Mouse (Mus musculus): ENCODE results near the gene Cenph. TPM values are rescaled to one million over a fixed set of nuclear protein-coding genes. Genes with fewer than 3 reads are reported as not detected.

Cenph gene
- polyA plus RNA-seq, 1 experiment from 2014 or later = 40.7 TPM

Other genes with a start within 250 kb of the Cenph start
- gene Ocln, start 223.2 kb downstream of the Cenph start, polyA plus RNA-seq (2015; fragmentation: Nextera tagmentation; extraction: Ambion mirVana) = 3.8 TPM in 2 replicates
- gene Marveld2, start 158.9 kb downstream of the Cenph start, polyA plus RNA-seq (2015; fragmentation: Nextera tagmentation; extraction: Ambion mirVana) = 4.0 TPM in 2 replicates
- gene Ak6, start 124.9 kb downstream of the Cenph start, polyA plus RNA-seq (2015; fragmentation: Nextera tagmentation; extraction: Ambion mirVana) = 282 and 298 TPM in 2 replicates
- 24.5 and 26.2 TPM in 2 replicates for gene Rad17, start 124.8 kb downstream of the Cenph start, polyA plus RNA-seq (2015; fragmentation: Nextera tagmentation; extraction: Ambion mirVana)
- gene Taf9, start 124.3 kb downstream of the Cenph start, polyA plus RNA-seq (2015; fragmentation: Nextera tagmentation; extraction: Ambion mirVana) = 18.4 and 18.9 TPM in 2 replicates
- gene Ccdc125, start 106.2 kb downstream of the Cenph start, polyA plus RNA-seq (2015; fragmentation: Nextera tagmentation; extraction: Ambion mirVana) = 4.8 and 5.2 TPM in 2 replicates
- 109 and 112 TPM in 2 replicates for gene Cdk7, start 45.0 kb downstream of the Cenph start, polyA plus RNA-seq (2015; fragmentation: Nextera tagmentation; extraction: Ambion mirVana)
- gene Mrps36, start 31.2 kb downstream of the Cenph start, polyA plus RNA-seq (2015; fragmentation: Nextera tagmentation; extraction: Ambion mirVana) = 100.0 and 102 TPM in 2 replicates
- 241 and 246 TPM in 2 replicates for gene Ccnb1, start 10.7 kb upstream of the Cenph start, polyA plus RNA-seq (2015; fragmentation: Nextera tagmentation; extraction: Ambion mirVana)
- 54.1 and 57.2 TPM in 2 replicates for gene Slc30a5, start 57.5 kb upstream of the Cenph start, polyA plus RNA-seq (2015; fragmentation: Nextera tagmentation; extraction: Ambion mirVana)